Mouse (Mus musculus) erythroblast, adult 5-6 weeks (primary cell): ENCODE data around the gene Gm12166. TPM values are rescaled to one million over a fixed set of nuclear protein-coding genes. Genes with fewer than 3 reads are reported as not detected.

Experiments
- ATAC-seq: replicated peaks from 2 replicates; pipeline ENCODE4 v1.8.0; 2016; ENCODE audit warnings: moderate number of reproducible peaks, mild to moderate bottlenecking, moderate TSS enrichment, inconsistent platforms; ENCODE audit not compliant: poor library complexity, low FRiP score, severe bottlenecking
- total RNA-seq, 2 experiments: library from RNA; stranded (forward) in 1 of 2; stranded (reverse) in 1 of 2; fragments of 150-400 nt in 1 of 2; fragments of 200-764, 138-1000 nt in 1 of 2; gene quantifications; 2 replicates each; pipeline versions ENCODE4 v1.2.3 to v1.2.4; 2015 to 2017; ENCODE audit warnings: low replicate concordance in 2 of 2

Gene Gm12166
- total RNA-seq, 2 experiments from 2014 or later = 4.3 to 4.4 TPM

- ATAC-seq = no peak
Measured at GRCm38 (mm10) chr11:46073850-46074688, 21.9 kb upstream of the Gm12166 start.

GRCm38 (mm10) chr11:46073061-46073849 is 21.1 kb upstream of the Gm12166 start:
- no peak for ATAC-seq

GRCm38 (mm10) chr11:46072466-46073060 is 20.4 kb upstream of the Gm12166 start:
- no peak for ATAC-seq

GRCm38 (mm10) chr11:46070789-46071188 is 18.7 kb upstream of the Gm12166 start:
- no peak for ATAC-seq

GRCm38 (mm10) chr11:46070161-46070560 is 18.0 kb upstream of the Gm12166 start:
- ATAC-seq = no peak

- no peak for ATAC-seq
Measured at GRCm38 (mm10) chr11:46069408-46070003, 17.4 kb upstream of the Gm12166 start.

- no peak for ATAC-seq
Measured at GRCm38 (mm10) chr11:46068756-46069407, 16.8 kb upstream of the Gm12166 start.

- no peak for ATAC-seq
Measured at GRCm38 (mm10) chr11:46067371-46068060, 15.4 kb upstream of the Gm12166 start.

GRCm38 (mm10) chr11:46065201-46066011 is 13.3 kb upstream of the Gm12166 start:
- no peak for ATAC-seq

GRCm38 (mm10) chr11:46064767-46065166 is 12.6 kb upstream of the Gm12166 start:
- no peak for ATAC-seq

- no peak for ATAC-seq
Measured at GRCm38 (mm10) chr11:46062993-46063731, 11.0 kb upstream of the Gm12166 start.

GRCm38 (mm10) chr11:46062569-46062968 is 10.4 kb upstream of the Gm12166 start:
- no peak for ATAC-seq

- ATAC-seq = no peak
Measured at GRCm38 (mm10) chr11:46061776-46062445, 9.8 kb upstream of the Gm12166 start.

GRCm38 (mm10) chr11:46060651-46061020 is 8.5 kb upstream of the Gm12166 start:
- no peak for ATAC-seq

GRCm38 (mm10) chr11:46059887-46060650 is 7.9 kb upstream of the Gm12166 start:
- no peak for ATAC-seq

GRCm38 (mm10) chr11:46058916-46059315 is 6.8 kb upstream of the Gm12166 start:
- ATAC-seq = no peak
